Mouse (Mus musculus) T-helper 2 cell (primary cell): ENCODE measurements at regions not wholly inside any gene's neighbourhood (a gene's known extent, or its start where the extent isn't known, plus 50 kb on each side); places are given as distances from the start of the nearest gene placed in this dataset.

ENCODE experiments used
- in situ Hi-C: fragments of 300-600 bp; cut with MboI, MseI; formaldehyde crosslinking; loops from one replicate; pipeline ENCODE4 v1.15.1; 2025; ENCODE audit warnings: high pct_unique_total_duplicates

- in situ Hi-C loops = no loop called here
Measured at GRCm38 (mm10) chr4:53320735-53321449, 119.3 kb upstream of the Slc44a1 start.

GRCm38 (mm10) chr4:53319051-53319450 is 121.2 kb upstream of the Slc44a1 start:
- in situ Hi-C loops = no loop called here

GRCm38 (mm10) chr4:53318181-53318580 is 122.0 kb upstream of the Slc44a1 start:
- in situ Hi-C loops = no loop called here

GRCm38 (mm10) chr4:53317453-53317824 is 122.8 kb upstream of the Slc44a1 start:
- in situ Hi-C loops = no loop called here

GRCm38 (mm10) chr4:53316796-53317452 is 123.3 kb upstream of the Slc44a1 start:
- in situ Hi-C loops = no loop called here

- in situ Hi-C loops = no loop called here
Measured at GRCm38 (mm10) chr4:53315876-53316762, 124.1 kb upstream of the Slc44a1 start.

GRCm38 (mm10) chr4:53315121-53315875 is 124.9 kb upstream of the Slc44a1 start:
- in situ Hi-C loops = no loop called here

- in situ Hi-C loops = no loop called here
Measured at GRCm38 (mm10) chr4:53314076-53314475, 126.1 kb upstream of the Slc44a1 start.

GRCm38 (mm10) chr4:53307121-53307520 is 133.1 kb upstream of the Slc44a1 start:
- in situ Hi-C loops = no loop called here

- in situ Hi-C loops = no loop called here
Measured at GRCm38 (mm10) chr4:53304782-53305385, 135.3 kb upstream of the Slc44a1 start.

GRCm38 (mm10) chr4:53304290-53304654 is 135.9 kb upstream of the Slc44a1 start:
- in situ Hi-C loops = no loop called here

GRCm38 (mm10) chr4:53303621-53304289 is 136.5 kb upstream of the Slc44a1 start:
- in situ Hi-C loops = no loop called here

- in situ Hi-C loops = no loop called here
Measured at GRCm38 (mm10) chr4:53297975-53298374, 138.3 kb upstream of the Abca1 start.

GRCm38 (mm10) chr4:53292606-53293005 is 132.9 kb upstream of the Abca1 start:
- in situ Hi-C loops = no loop called here

- in situ Hi-C loops = no loop called here
Measured at GRCm38 (mm10) chr4:53277741-53278525, 118.2 kb upstream of the Abca1 start.

GRCm38 (mm10) chr4:53270433-53270832 is 110.7 kb upstream of the Abca1 start:
- in situ Hi-C loops = no loop called here

- in situ Hi-C loops = no loop called here
Measured at GRCm38 (mm10) chr4:53269999-53270398, 110.3 kb upstream of the Abca1 start.

GRCm38 (mm10) chr4:53269251-53269842 is 109.7 kb upstream of the Abca1 start:
- in situ Hi-C loops = no loop called here

- in situ Hi-C loops = no loop called here
Measured at GRCm38 (mm10) chr4:53264901-53265300, 105.2 kb upstream of the Abca1 start.
